Mouse (Mus musculus) embryonic stem cell, embryonic (primary cell): Measurements from ENCODE around the gene Col4a1.

Source experiments
- CTCF ChIA-PET, 4 experiments: fragments of 300-600 bp in 2 of 4; fragments of 350-600 bp in 2 of 4; sonication (Branson Sonifier 250); formaldehyde crosslinking; loops; one replicate each; lab custom pipeline; 2022; ENCODE audit warnings: inconsistent platforms in 2 of 4; lab: Charles Lee
- POLR2A ChIA-PET, 4 experiments: fragments of 300-600 bp in 2 of 4; fragments of 350-600 bp in 2 of 4; sonication (Branson Sonifier 250); formaldehyde crosslinking; loops; one replicate each; lab custom pipeline; 2022; ENCODE audit warnings: antibody characterized with exemption in 4 of 4, inconsistent platforms in 1 of 4; lab: Charles Lee

Gene Col4a1

DNA sequence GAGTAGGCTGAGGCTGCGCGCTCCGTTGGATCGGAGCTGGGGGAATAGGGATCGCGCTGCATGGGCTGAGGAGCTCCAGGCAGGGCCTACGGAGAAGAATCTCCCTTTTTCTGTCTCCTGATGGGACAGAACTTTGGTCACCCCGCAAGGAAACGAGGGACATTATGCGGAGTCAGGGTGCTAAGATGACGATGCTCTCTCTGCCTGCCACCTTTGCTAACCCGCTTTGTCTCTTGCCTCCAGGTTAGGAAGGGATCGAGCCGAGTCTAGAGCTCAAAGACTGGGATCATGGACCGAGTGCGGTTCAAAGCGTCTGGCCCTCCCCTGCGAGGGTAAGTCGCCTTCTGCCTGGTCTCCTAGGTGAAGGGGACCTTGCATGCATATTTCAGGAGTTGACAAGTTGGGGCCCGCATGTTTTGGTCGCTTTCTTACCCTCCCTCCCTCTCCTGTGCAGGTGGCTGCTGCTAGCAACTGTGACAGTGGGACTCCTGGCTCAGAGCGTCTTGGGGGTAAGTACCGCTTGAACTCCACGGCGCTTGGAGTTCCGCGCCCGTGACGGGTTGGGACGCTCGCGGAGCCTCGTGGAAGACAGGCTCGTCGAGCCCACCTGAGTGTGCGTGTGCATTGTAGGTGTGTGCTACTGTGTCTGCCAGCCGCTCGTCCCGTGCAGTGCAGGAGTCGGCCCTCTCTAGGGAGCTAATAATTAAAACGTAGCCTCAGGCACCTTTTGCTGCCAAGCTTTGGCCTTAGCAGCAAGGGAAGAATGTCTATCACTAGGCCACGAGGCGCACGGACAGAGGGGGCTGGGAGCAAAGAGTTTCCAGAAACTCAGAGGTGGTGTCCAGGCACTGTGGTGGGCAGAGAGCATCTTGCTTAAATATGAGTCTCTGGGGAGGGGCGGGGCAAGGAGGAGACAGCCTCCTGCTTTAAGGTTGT, 818 bp upstream of the Col4a1 start:
- ChIA-PET POLR2A (interaction anchor here in 3 of 4 experiments (0.6 to 3.1 kb wide), 39 partner anchors 9 to 875 kb away, joined by 3 to 12 read pairs (median 4); partner anchors contain the start of genes Ing1 (in 2 of the 3) and Ankrd10 (in 1 of the 3)), CTCF (interaction anchor here in 3 of 4 experiments (0.5 to 1.5 kb wide), 8 partner anchors 60 to 435 kb away, joined by 3 to 8 read pairs (median 3); no protein-coding TSS in a partner anchor)

GRCm38 (mm10) chr8:11311681-11312348, 811 bp downstream of the Col4a1 start:
- CTCF ChIA-PET: interaction anchor here in 1 of 4 experiments (1.5 kb wide), 1 partner anchor 58 kb away, joined by 8 read pairs; no protein-coding TSS in a partner anchor
- POLR2A ChIA-PET: interaction anchor here in 3 of 4 experiments (0.6 to 3.1 kb wide), 26 partner anchors 7 to 1474 kb away, joined by 3 to 12 read pairs (median 4); partner anchors contain the start of gene Ing1 (in 1 of the 3)

GRCm38 (mm10) chr8:11310049-11310448, 2.6 kb downstream of the Col4a1 start:
- ChIA-PET POLR2A (interaction anchor here in 1 of 4 experiments (0.6 kb wide), 1 partner anchor 446 kb away, joined by 3 read pairs; no protein-coding TSS in a partner anchor), CTCF (interaction anchor here in 1 of 4 experiments (1.3 kb wide), 1 partner anchor 57 kb away, joined by 4 read pairs; no protein-coding TSS in a partner anchor)

- CTCF ChIA-PET: no interaction called here
- POLR2A ChIA-PET: interaction anchor here in 2 of 4 experiments (0.6 to 2.1 kb wide), 4 partner anchors 12 to 76 kb away, joined by 3 to 6 read pairs (median 4); no protein-coding TSS in a partner anchor
These were observed 3.4 kb downstream of the Col4a1 start for GRCm38 (mm10) chr8:11309226-11309625.

DNA sequence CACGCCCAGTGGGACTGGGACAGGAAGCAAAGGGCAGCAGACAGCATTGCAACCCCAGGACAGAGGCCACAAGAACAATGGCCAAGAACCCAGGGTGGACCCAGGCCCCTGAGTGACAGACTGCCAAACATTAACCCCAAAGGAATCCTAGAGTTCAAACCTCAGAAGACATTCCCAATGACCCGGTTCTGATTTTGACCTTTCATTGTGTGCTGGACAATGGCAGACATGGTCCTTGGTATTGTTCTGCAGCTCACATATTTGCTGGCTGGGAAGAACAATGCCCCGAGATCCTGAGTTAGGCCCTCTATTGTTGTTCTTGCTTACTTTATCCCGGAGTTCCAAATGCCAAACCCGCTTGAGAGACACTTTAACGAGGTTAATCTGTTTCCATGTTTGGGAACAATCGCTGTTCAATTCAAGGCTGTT, 4.0 kb downstream of the Col4a1 start:
- ChIA-PET CTCF (no interaction called here), POLR2A (interaction anchor here in 3 of 4 experiments (0.8 to 2.1 kb wide), 6 partner anchors 8 to 77 kb away, joined by 3 to 6 read pairs (median 3); no protein-coding TSS in a partner anchor)

DNA sequence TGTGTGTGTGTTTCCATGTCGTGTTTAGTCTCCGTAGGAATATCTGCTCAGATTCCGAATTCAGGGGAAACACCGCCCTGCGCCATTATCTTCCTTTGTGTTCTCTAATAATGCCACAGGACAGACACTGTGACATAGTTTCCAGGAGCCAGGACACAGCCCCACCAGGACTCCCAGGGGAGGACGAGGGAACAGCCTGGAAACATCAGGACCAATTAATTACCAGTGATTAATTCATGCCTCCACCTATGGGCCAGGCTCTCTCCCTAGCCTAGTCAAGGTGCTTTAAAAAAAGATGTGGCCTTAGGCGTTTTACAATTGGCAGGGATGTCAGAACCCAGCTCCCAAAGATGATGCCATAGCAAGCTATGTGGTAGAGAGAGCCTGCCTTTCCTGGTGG, 5.2 kb downstream of the Col4a1 start:
- ChIA-PET CTCF (no interaction called here), POLR2A (interaction anchor here in 2 of 4 experiments (0.8 to 2.1 kb wide), 5 partner anchors 8 to 31 kb away, joined by 3 to 6 read pairs (median 3); no protein-coding TSS in a partner anchor)

DNA sequence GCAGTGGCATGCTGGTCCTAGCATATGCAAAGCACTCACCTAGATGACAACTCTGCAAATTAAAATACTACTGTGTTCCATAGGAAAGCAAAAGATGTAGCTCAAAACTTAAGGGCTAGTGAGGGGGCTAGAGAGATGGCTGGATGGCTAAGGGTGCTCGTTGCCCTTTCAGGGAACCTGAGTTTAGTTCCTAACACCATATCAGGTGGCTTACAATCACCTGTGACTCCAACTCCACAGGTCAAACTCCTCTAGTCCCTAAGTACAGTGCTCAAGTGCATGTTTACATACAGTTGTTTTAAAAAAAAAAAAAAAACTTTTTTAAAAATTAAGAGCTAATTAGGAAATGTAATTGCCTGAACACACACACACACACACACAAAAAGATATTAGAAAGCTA, 7.1 kb downstream of the Col4a1 start:
- CTCF ChIA-PET: interaction anchor here in 2 of 4 experiments (0.6 kb wide), 2 partner anchors 118 to 352 kb away, joined by 3 to 4 read pairs; no protein-coding TSS in a partner anchor
- POLR2A ChIA-PET: interaction anchor here in 2 of 4 experiments (0.7 to 1.1 kb wide), 3 partner anchors 22 to 885 kb away, joined by 3 read pairs; no protein-coding TSS in a partner anchor

DNA sequence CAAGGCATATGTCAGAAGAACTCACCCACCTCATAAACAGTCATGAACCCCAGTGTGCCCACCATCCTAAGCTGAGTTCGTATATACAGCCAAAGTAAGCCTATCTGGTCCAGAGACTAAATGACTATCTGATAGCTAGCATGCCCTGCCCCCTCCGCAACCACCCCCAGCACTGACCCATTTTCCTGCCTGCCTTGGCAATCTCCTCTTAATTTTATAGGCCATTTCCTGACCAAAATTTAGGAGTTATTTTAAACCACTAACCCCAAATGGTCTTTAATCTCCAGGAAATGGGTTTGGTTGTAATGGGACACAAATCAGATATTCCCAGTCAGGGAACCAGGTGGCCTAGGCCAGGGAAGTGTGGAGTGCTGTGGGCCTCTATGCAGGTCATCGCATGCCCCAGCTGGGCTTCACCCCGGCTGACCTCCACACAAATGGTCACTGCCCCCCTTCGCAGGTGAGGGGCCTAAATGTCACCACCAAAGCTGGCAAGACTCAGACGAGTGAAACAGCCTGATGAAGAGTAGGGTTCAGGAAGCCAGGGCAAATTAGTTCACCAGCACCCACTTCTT, 8.5 kb downstream of the Col4a1 start:
- POLR2A ChIA-PET: interaction anchor here in 1 of 4 experiments (1.4 kb wide), 1 partner anchor 9 kb away, joined by 3 read pairs; the partner anchor contains the start of genes Col4a1 and Col4a2
- CTCF ChIA-PET: interaction anchor here in 1 of 4 experiments (1.3 kb wide), 1 partner anchor 51 kb away, joined by 4 read pairs; no protein-coding TSS in a partner anchor

DNA sequence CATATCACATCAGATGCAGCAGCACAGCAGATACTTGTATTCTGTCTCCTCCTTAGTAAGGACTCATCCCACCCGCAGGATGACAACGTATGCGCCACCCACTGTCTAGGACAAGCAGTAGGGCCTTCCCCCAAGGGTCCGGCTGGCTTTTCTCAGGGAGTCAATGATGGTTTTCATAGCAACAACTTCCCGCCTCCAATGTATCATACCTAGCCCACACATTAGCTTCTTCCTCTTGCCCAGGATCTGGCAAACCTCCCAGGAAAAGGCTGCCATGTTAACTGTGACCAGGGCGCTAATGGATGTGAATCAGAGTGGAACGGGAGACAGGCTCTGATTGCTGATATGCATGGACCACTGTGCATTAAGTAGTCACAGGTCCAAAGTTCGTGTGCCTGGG, 12.2 kb downstream of the Col4a1 start:
- ChIA-PET CTCF (no interaction called here), POLR2A (no interaction called here)

GRCm38 (mm10) chr8:11299317-11299602, 13.4 kb downstream of the Col4a1 start:
- ChIA-PET POLR2A (interaction anchor here in 3 of 4 experiments (1.0 to 1.4 kb wide), 4 partner anchors 9 to 30 kb away, joined by 3 to 4 read pairs (median 4); partner anchors contain the start of genes Col4a1 (in 2 of the 3) and Col4a2 (in 2 of the 3)), CTCF (interaction anchor here in 1 of 4 experiments (0.8 kb wide), 1 partner anchor 896 kb away, joined by 3 read pairs; no protein-coding TSS in a partner anchor)

- ChIA-PET CTCF (interaction anchor here in 1 of 4 experiments (0.8 kb wide), 1 partner anchor 896 kb away, joined by 3 read pairs; no protein-coding TSS in a partner anchor), POLR2A (interaction anchor here (0.6 to 2.0 kb wide), 6 partner anchors 9 to 72 kb away, joined by 3 to 6 read pairs (median 4); partner anchors contain the start of genes Col4a1 (in 2 of the 4) and Col4a2 (in 2 of the 4))
These were observed 13.9 kb downstream of the Col4a1 start for GRCm38 (mm10) chr8:11298531-11299316.

DNA sequence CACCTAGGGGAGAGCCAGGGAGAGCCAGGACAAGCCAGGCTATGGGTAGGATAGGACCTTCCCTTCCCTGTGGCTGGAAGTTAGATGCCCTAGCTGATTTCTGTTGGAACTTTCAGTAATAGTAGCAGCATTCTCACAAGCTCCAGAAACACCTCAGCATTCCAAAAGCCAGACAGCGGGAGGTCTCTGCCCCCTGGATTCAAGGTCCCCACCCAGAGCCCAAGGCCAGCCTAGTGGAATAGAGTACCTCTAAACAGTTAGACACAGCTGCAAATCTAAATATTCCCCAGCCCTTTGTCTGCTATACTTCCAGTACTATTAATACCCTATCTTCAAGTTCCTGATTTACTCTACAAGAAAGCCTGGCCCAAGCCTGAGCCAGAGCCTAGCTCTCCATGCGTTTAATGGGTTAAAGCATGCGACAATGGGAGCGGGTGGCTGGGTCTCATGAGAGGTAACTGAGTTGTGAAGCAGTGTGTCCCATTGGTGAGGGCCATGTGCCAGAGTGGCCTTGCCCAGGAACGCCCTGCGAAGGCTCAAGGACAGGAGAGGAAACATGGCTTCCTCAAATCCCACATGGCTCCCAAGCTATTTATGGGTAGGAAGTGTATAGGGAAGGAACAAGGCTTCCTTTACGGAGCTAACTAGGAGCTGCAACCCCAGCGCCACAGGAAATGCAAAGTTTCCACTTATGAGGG, 15.3 kb downstream of the Col4a1 start:
- ChIA-PET CTCF (interaction anchor here in 1 of 4 experiments (0.5 kb wide), 1 partner anchor 228 kb away, joined by 13 read pairs; no protein-coding TSS in a partner anchor), POLR2A (interaction anchor here (0.5 to 2.0 kb wide), 6 partner anchors 11 to 621 kb away, joined by 3 to 6 read pairs (median 4); partner anchors contain the start of genes Col4a1 (in 2 of the 4) and Col4a2 (in 2 of the 4))

GRCm38 (mm10) chr8:11296282-11296943, 16.2 kb downstream of the Col4a1 start:
- POLR2A ChIA-PET: interaction anchor here in 2 of 4 experiments (1.1 to 2.0 kb wide), 4 partner anchors 12 to 17 kb away, joined by 3 to 6 read pairs (median 4); partner anchors contain the start of genes Col4a1 (in 2 of the 2) and Col4a2 (in 2 of the 2)
- CTCF ChIA-PET: interaction anchor here in 1 of 4 experiments (0.9 kb wide), 1 partner anchor 42 kb away, joined by 3 read pairs; no protein-coding TSS in a partner anchor

DNA sequence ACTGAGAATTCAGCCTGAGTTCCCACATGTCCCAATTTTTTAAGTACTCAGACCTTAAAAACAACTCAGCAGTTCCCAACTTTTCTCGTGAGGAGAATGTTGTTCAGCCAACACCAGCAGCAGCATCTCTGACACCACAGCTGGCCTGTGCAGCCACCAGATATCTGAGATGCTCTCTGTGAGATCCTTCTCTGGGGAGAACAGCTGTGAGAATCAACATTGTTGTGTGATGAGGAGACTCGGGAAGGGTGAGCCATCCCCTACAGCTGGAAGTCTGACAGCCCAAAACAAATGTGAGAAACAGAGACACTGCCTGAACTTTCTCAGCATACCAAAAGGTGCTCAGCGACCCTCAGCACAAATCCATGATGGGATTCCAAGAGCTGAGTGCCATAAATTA, 20.0 kb downstream of the Col4a1 start:
- ChIA-PET POLR2A (interaction anchor here in 3 of 4 experiments (0.6 to 0.7 kb wide), 3 partner anchors 10 to 116 kb away, joined by 3 to 6 read pairs (median 4); partner anchors contain the start of genes Col4a1 (in 1 of the 3) and Col4a2 (in 1 of the 3)), CTCF (interaction anchor here in 2 of 4 experiments (0.5 to 0.6 kb wide), 2 partner anchors 248 to 779 kb away, joined by 3 to 4 read pairs; no protein-coding TSS in a partner anchor)

DNA sequence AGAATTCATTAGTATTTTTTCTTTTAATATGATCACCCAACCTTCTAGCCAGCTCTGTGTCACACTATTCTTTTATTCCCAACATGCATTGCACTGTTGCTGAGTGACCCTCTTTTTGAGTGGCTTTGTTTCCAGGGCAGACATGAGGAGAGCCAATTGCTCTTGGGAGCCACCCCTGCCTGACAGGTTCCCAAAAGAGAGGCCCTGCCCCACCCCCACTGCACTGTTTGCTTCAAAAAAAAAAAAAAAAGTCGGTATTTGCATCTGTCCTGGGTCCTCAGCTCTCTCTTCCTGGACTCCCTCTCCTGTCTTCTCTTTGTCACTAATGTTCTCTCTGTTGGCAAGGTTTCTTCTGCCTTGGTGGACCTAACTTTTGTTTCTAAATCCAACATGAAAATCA, 22.1 kb downstream of the Col4a1 start:
- CTCF ChIA-PET: no interaction called here
- POLR2A ChIA-PET: interaction anchor here in 1 of 4 experiments (0.6 kb wide), 1 partner anchor 823 kb away, joined by 4 read pairs; no protein-coding TSS in a partner anchor
